Mouse (Mus musculus) Patski (cell line): ENCODE results near the gene Tmed10. TPM values are rescaled to one million over a fixed set of nuclear protein-coding genes. Genes with fewer than 3 reads are reported as not detected.
A peak's percentile ranks its signal among the peaks of the same experiment; 100 is the strongest.

ENCODE experiments used
- ATAC-seq: fragments of 100-300 bp; one replicate; pipeline ENCODE4 v1.8.0; 2021
- CTCF ChIA-PET: fragments of 350-600 bp; sonication (Branson Sonifier 250); formaldehyde crosslinking; loops from one replicate; lab custom pipeline; 2022; ENCODE audit warnings: inconsistent platforms; lab: Charles Lee
- POLR2A ChIA-PET: fragments of 350-600 bp; sonication (Branson Sonifier 250); formaldehyde crosslinking; loops from one replicate; lab custom pipeline; 2022; ENCODE audit warnings: antibody characterized with exemption, inconsistent platforms; lab: Charles Lee
- DNase-seq: peaks from one replicate; pipeline ENCODE4 v3.0.0-alpha.2; 2011; ENCODE audit warnings: low read depth, low spot score
- H3K27me3 ChIP-seq: fragments of 371-371 bp; one replicate; pipeline ENCODE4 v1.5.1; 2021
- CTCF ChIP-seq: fragments of 100-300 bp; IDR thresholded peaks from one replicate; pipeline ENCODE4 v1.5.1; 2021
- in situ Hi-C: fragments of 300-500 bp; cut with MboI; formaldehyde crosslinking; loops from 3 replicates; pipeline ENCODE4 v1.11.1; 2018; ENCODE audit warnings: low pct_unique_long_range_greater_than_20kb, mixed read lengths
- polyA plus RNA-seq: library from polyadenylated mRNA; unstranded; gene quantifications from one replicate; pipeline ENCODE4 v1.2.3, GENCODE M21; 2021

Tmed10 gene
- polyA plus RNA-seq, 1 experiment from 2014 or later: 238 TPM

- in situ Hi-C loops: no loop called here
- DNase-seq: no peak
- no peak for ATAC-seq
- no peak for TF ChIP-seq CTCF
- CTCF ChIA-PET: no interaction called here
- POLR2A ChIA-PET: no interaction called here
- H3K27me3 ChIP-seq: no peaks in the 10 kb centered on the region
Observed at GRCm38 (mm10) chr12:85393526-85393925, 18.9 kb upstream of the Tmed10 start.

GRCm38 (mm10) chr12:85391148-85391547 is 16.5 kb upstream of the Tmed10 start:
- POLR2A ChIA-PET: no interaction called here
- in situ Hi-C loops: no loop called here
- no peaks in the 10 kb centered on the region for H3K27me3 ChIP-seq
- ATAC-seq: no peak
- CTCF ChIA-PET: no interaction called here
- TF ChIP-seq CTCF: no peak
- no peak for DNase-seq

GRCm38 (mm10) chr12:85389204-85390185 is 14.8 kb upstream of the Tmed10 start:
- POLR2A ChIA-PET: no interaction called here
- CTCF ChIA-PET: no interaction called here
- TF ChIP-seq CTCF: no peak
- DNase-seq (no peak), ATAC-seq (no peak)
- no peaks in the 10 kb centered on the region for H3K27me3 ChIP-seq
- in situ Hi-C loops: no loop called here

GRCm38 (mm10) chr12:85385995-85386375 is 11.3 kb upstream of the Tmed10 start:
- no peak for DNase-seq
- no peak for TF ChIP-seq CTCF
- no peaks in the 10 kb centered on the region for H3K27me3 ChIP-seq
- POLR2A ChIA-PET: interaction anchor here (0.7 kb wide), 1 partner anchor 126 kb away, joined by 5 read pairs; no protein-coding TSS in a partner anchor
- ATAC-seq: no peak
- in situ Hi-C loops: no loop called here
- CTCF ChIA-PET: no interaction called here

- TF ChIP-seq CTCF: no peak
- CTCF ChIA-PET: no interaction called here
- in situ Hi-C loops: no loop called here
- no peaks in the 10 kb centered on the region for H3K27me3 ChIP-seq
- ATAC-seq (no peak), DNase-seq (no peak)
- POLR2A ChIA-PET: interaction anchor here (0.7 kb wide), 1 partner anchor 126 kb away, joined by 5 read pairs; no protein-coding TSS in a partner anchor
Observed at GRCm38 (mm10) chr12:85385329-85385994, 10.8 kb upstream of the Tmed10 start.

GRCm38 (mm10) chr12:85382761-85383680 is 8.4 kb upstream of the Tmed10 start:
- TF ChIP-seq CTCF: no peak
- ATAC-seq: no peak
- CTCF ChIA-PET: no interaction called here

GRCm38 (mm10) chr12:85381570-85381969 is 6.9 kb upstream of the Tmed10 start:
- CTCF ChIA-PET: interaction anchor here (1.1 to 1.8 kb wide), 3 partner anchors 35 to 106 kb away, joined by 3 to 7 read pairs (median 4); no protein-coding TSS in a partner anchor

More at GRCm38 (mm10) chr12:85382761-85383680, 8.4 kb upstream of the Tmed10 start:
- POLR2A ChIA-PET: interaction anchor here (0.6 to 1.3 kb wide), 3 partner anchors 52 to 91 kb away, joined by 3 read pairs; partner anchors contain the start of gene Fos
- no peaks in the 10 kb centered on the region for H3K27me3 ChIP-seq
- in situ Hi-C loops: loop anchor here (5.0 kb wide), 1 partner anchor 64 kb away; no protein-coding TSS in a partner anchor
- no peak for DNase-seq

GRCm38 (mm10) chr12:85380942-85381341 is 6.3 kb upstream of the Tmed10 start:
- CTCF ChIA-PET: interaction anchor here (1.1 to 1.8 kb wide), 2 partner anchors 34 to 106 kb away, joined by 3 to 7 read pairs; no protein-coding TSS in a partner anchor
- H3K27me3 ChIP-seq: no peaks in the 10 kb centered on the region
- ATAC-seq (no peak), DNase-seq (no peak)
- in situ Hi-C loops: loop anchor here (5.0 kb wide), 1 partner anchor 66 kb away; no protein-coding TSS in a partner anchor
- POLR2A ChIA-PET: interaction anchor here (0.6 kb wide), 2 partner anchors 35 to 42 kb away, joined by 4 read pairs; no protein-coding TSS in a partner anchor
- peak; percentile 57 for TF ChIP-seq CTCF

More at GRCm38 (mm10) chr12:85381570-85381969, 6.9 kb upstream of the Tmed10 start:
- no peaks in the 10 kb centered on the region for H3K27me3 ChIP-seq
- ATAC-seq (no peak), DNase-seq (no peak)
- in situ Hi-C loops: loop anchor here (5.0 kb wide), 1 partner anchor 66 kb away; no protein-coding TSS in a partner anchor
- POLR2A ChIA-PET: interaction anchor here (0.6 kb wide), 2 partner anchors 36 to 43 kb away, joined by 4 read pairs; no protein-coding TSS in a partner anchor
- TF ChIP-seq CTCF: no peak

GRCm38 (mm10) chr12:85380308-85380707 is 5.7 kb upstream of the Tmed10 start:
- no peak for ATAC-seq
- in situ Hi-C loops: loop anchor here (5.0 kb wide), 1 partner anchor 67 kb away; no protein-coding TSS in a partner anchor
- no peaks in the 10 kb centered on the region for H3K27me3 ChIP-seq
- no peak for DNase-seq
- POLR2A ChIA-PET: no interaction called here
- no peak for TF ChIP-seq CTCF
- CTCF ChIA-PET: interaction anchor here (1.2 kb wide), 1 partner anchor 107 kb away, joined by 3 read pairs; no protein-coding TSS in a partner anchor
